ENCODE assay signal across 7 mouse cellular contexts in genomic region chr13:51668195-51668594, GRCm38 (mm10). TPM values are rescaled to one million over a fixed set of nuclear protein-coding genes. Genes with fewer than 3 reads are reported as not detected.
A peak's percentile ranks its signal among the peaks of the same experiment; 100 is the strongest.
DNase-seq lines count a peak whose midpoint lies in the region; ATAC-seq and TF ChIP-seq lines count a peak whose summit lies in the region.
"Not testable (repeated sequence)": the region's sequence is repeated elsewhere in the genome, so short reads cannot be mapped to it uniquely, and the experiment has no call there.
"Had no signal": no experiment of that assay in that cellular context is flagged by ENCODE, and none has a peak within 500 bp of the region (broad histone marks: within the 10 kb centered on the region; RNA-seq: fewer than 3 reads in every experiment).

No protein-coding gene starts in this region.

- TF ChIP-seq CTCF in E14TG2a.4 (conservative IDR thresholded peaks at IDR 0.05; ENCODE audit: low read length), result not testable (repeated sequence)

- peak overlapping the region; percentile 61 for H3K4me3 ChIP-seq in E14TG2a.4 (replicated peaks; ENCODE audit: low read length)
- H3K4me3 ChIP-seq in ES-E14 (ENCODE audit: insufficient read depth in 1 of 2, low read depth in 1 of 2, low read length in 2 of 2, poor library complexity in 1 of 2, severe bottlenecking in 1 of 2), result peak overlapping the region in 1 of 2 experiments; percentile 32; a peak in 2 of 4 replicates
- H3K4me3 ChIP-seq in intestine, embryonic 16.5 days (ENCODE audit: low read length), result not testable (repeated sequence)

- in situ Hi-C loops in ES-E14 (cut with MboI; ENCODE audit: low sequenced_read_pairs in 2 of 2, unreplicated experiment in 2 of 2), result not testable (repeated sequence)

- H3K4me1 ChIP-seq in E14TG2a.4 (replicated peaks; ENCODE audit: low read depth, low read length), result peaks cover 42% of the 10 kb centered on the region
- not testable (repeated sequence) for H3K4me1 ChIP-seq in ES-E14 (ENCODE audit: control insufficient read depth in 2 of 2, insufficient read depth in 2 of 2, low read length in 2 of 2, poor library complexity in 1 of 2); intestine, embryonic 16.5 days (ENCODE audit: control insufficient read depth, insufficient read depth, low read length)

- not testable (repeated sequence) for H3K27ac ChIP-seq in ES-E14 (ENCODE audit: insufficient read depth, low read depth, low read length, poor library complexity, severe bottlenecking); intestine, embryonic 16.5 days (ENCODE audit: low read length)

- not testable (repeated sequence) for H3K9ac ChIP-seq in ES-E14 (ENCODE audit: insufficient read depth, low read depth, low read length, poor library complexity, severe bottlenecking); intestine, embryonic 16.5 days (ENCODE audit: low read depth, low read length)

- WGBS in intestine, embryonic 16.5 days, result 83% methylated on average over 12 of the region's 12 CpGs

- H3K36me3 ChIP-seq in E14TG2a.4 (ENCODE audit: insufficient read depth, low read length) (peaks cover 77% of the 10 kb centered on the region), ES-E14 (ENCODE audit: control insufficient read depth, insufficient read depth, low read length, poor library complexity, severe bottlenecking) (peaks cover 33% of the 10 kb centered on the region)
- peaks cover 11% of the 10 kb centered on the region; the same call in 1 of the 2 replicates for H3K36me3 ChIP-seq in intestine, embryonic 16.5 days (ENCODE audit: control insufficient read depth, insufficient read depth, low read length)

- H3K9me3 ChIP-seq in E14TG2a.4 (ENCODE audit: low read length); ES-E14 (ENCODE audit: control insufficient read depth, insufficient read depth, low read depth, low read length); intestine, embryonic 16.5 days (ENCODE audit: control insufficient read depth, low read length): not testable (repeated sequence)

- DNase-seq in ES-E14 (ENCODE audit: low read depth, low spot score) (peak; percentile 41), ZHBTc4 (ENCODE audit: low read depth, low spot score) (peak; percentile 98)
- DNase-seq in kidney, adult 18-20 months, result peak; percentile 50
- DNase-seq in kidney, adult 9 months, result peak; percentile 68

- not testable (repeated sequence) for H3K4me2 ChIP-seq in intestine, embryonic 16.5 days (ENCODE audit: low read depth, low read length)

- ATAC-seq in intestine, embryonic 16.5 days, result 0 out of 2 replicates have a peak, but pooled peaks have one; percentile 21

- not testable (repeated sequence) for H3K27me3 ChIP-seq in E14TG2a.4 (ENCODE audit: insufficient read depth, low read length); intestine, embryonic 16.5 days (replicated peaks; ENCODE audit: control insufficient read depth, insufficient read depth, low read length)

RNA-seq across cellular contexts. Expression of gene Secisbp2, which starts 16.7 kb away (rescaled TPM):
- 26.6 and 31.6 TPM in 2 replicates for total RNA-seq in ES-E14 (2012; rRNA removed)
- polyA plus RNA-seq in intestine, embryonic 16.5 days (2015; fragmentation: Nextera tagmentation; extraction: Ambion mirVana), result 23.7 and 28.9 TPM in 2 replicates

RNA-seq across cellular contexts. Expression of gene Cks2, which starts 23.2 kb away (rescaled TPM):
- 122 and 188 TPM in 2 replicates for total RNA-seq in ES-E14 (2012; rRNA removed)
- polyA plus RNA-seq in intestine, embryonic 16.5 days (2015; fragmentation: Nextera tagmentation; extraction: Ambion mirVana), result 247 and 266 TPM in 2 replicates
- total RNA-seq: gastrocnemius, adult 18-20 months had no signal

Comparison
In these comparisons a context has a peak if more than half of its experiments do, and no peak if none do; other contexts are left out.
1. DNase-seq: peak in every context shown above with its lines; median percentile 98 in ZHBTc4; 68 in kidney, adult 9 months; 50 in kidney, adult 18-20 months; 41 in ES-E14.